Mouse (Mus musculus) midbrain, embryonic 11.5 days (tissue): ENCODE data around the gene Dars. TPM values are rescaled to one million over a fixed set of nuclear protein-coding genes. Genes with fewer than 3 reads are reported as not detected.

Experiments
- ATAC-seq: fragments of 200-750 bp; cut with Nextera tagmentation; 2 replicates; pipeline ENCODE4 v1.8.0; 2017; ENCODE audit warnings: moderate TSS enrichment, moderate library complexity; ENCODE audit not compliant: low FRiP score
- DNase-seq: peaks from one replicate; pipeline ENCODE4 v3.0.0; 2015; ENCODE audit warnings: low spot score; ENCODE audit errors: missing footprints
- H3K27ac ChIP-seq: fragments of 300-500 bp; sonication (generic); 2 replicates; pipeline ENCODE4 v1.5.1; 2014; ENCODE audit warnings: low read depth, low read length
- H3K27me3 ChIP-seq: fragments of 300-500 bp; sonication (generic); 2 replicates; pipeline ENCODE4 v1.6.1; 2014; ENCODE audit warnings: mild to moderate bottlenecking, low read length, moderate library complexity, mixed read lengths; ENCODE audit not compliant: control insufficient read depth, insufficient read depth
- H3K36me3 ChIP-seq: fragments of 300-500 bp; sonication (generic); 2 replicates; pipeline ENCODE4 v1.6.1; 2014; ENCODE audit warnings: mild to moderate bottlenecking, low read length, moderate library complexity, mixed read lengths; ENCODE audit not compliant: control insufficient read depth, insufficient read depth
- H3K4me1 ChIP-seq: fragments of 300-500 bp; sonication (generic); 2 replicates; pipeline ENCODE4 v1.6.1; 2014; ENCODE audit warnings: low read length; ENCODE audit not compliant: control insufficient read depth, insufficient read depth
- H3K4me2 ChIP-seq: fragments of 300-500 bp; sonication (generic); 2 replicates; pipeline ENCODE4 v1.6.1; 2014; ENCODE audit warnings: mild to moderate bottlenecking, moderate library complexity
- H3K4me3 ChIP-seq: fragments of 300-500 bp; sonication (generic); 2 replicates; pipeline ENCODE4 v1.5.1; 2014; ENCODE audit warnings: low read depth, low read length
- H3K9ac ChIP-seq: fragments of 300-500 bp; sonication (generic); 2 replicates; pipeline ENCODE4 v1.6.1; 2014; ENCODE audit warnings: low read length
- H3K9me3 ChIP-seq: fragments of 300-500 bp; sonication (generic); 2 replicates; pipeline ENCODE4 v1.6.1; 2016; ENCODE audit warnings: low read length; ENCODE audit not compliant: control insufficient read depth
- WGBS: fragments of 180-500 bp; shearing (Covaris S2); extraction: QIAGEN DNeasy Blood & Tissue Kit; methylation state at CpG from one replicate; pipeline ENCODE4 v1.1.7; 2014; 5-methylcytosine and 5-hydroxymethylcytosine counted together
- polyA plus RNA-seq: library from polyadenylated mRNA; unstranded; fragments of >200 nt; fragmentation: Nextera tagmentation; extraction: Ambion mirVana; gene quantifications from 2 replicates; pipeline ENCODE4 v1.2.1, GENCODE M21; 2014

Gene Dars
- polyA plus RNA-seq = 126 and 148 TPM in 2 replicates

DNA sequence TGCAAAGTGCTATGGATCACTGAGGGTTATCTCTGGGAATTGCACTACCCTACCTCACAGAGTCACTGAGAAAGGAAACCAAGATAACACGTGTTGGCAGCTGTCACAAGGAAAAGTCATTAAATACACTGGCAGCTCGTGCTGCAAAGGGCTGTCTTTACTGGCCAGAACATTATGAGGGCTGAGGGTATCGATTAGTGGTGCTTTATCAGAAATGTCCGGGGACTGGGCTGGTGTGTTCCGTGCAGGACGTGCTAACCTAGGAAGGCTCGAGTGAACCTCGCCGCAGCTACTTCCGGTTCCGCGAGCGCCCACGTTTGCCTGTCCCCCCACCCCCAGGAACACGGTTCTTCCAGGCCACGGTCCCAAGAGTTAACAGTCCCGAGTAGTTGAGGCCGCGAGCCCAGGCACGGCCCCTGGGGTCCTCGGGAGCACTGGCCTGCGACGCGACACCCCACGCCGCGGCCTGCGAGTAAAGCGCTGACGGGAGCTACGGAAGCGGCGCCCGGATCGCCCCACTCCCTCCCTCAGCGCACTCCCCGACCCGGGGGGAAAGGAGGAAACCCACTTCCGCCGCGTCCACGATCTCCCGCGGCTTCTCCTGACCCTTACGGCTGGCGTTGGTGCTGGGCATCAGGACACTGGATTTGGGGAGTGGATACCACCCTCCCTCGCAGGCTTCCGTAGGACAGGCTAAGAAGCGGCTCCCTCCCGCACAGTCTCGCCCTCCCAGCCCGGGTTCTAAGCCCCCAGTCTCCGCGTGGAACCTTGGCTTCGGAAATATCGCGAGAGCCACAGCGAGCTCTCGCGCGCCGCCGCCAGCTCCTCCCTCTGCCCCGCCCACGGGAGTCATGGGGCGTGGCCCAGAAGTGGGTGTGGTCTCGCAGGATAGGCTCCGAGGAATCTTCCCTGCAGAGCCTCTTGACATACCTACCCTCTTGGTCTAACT, at the start of gene Dars:
Dars (minus strand) TSS at position 785 of the 949 bp plus-strand sequence.
- WGBS = under 1% methylated on average over 65 of the region's 68 CpGs
- no peaks in the 10 kb centered on the region for H3K27me3 ChIP-seq
- H3K9me3 ChIP-seq = no peaks in the 10 kb centered on the region
- H3K4me3 ChIP-seq = peak within 1 kb of the TSS; percentile 78
- DNase-seq (peak; percentile 100), ATAC-seq (peak; percentile 91)
- peak within 1 kb of the TSS; percentile 84 for H3K27ac ChIP-seq
- H3K36me3 ChIP-seq = 0 out of 2 replicates have a peak, but pooled peaks cover 2% of the 10 kb centered on the region
- H3K4me1 ChIP-seq = no peaks in the 10 kb centered on the region
- H3K9ac ChIP-seq = peak within 1 kb of the TSS; percentile 96
- H3K4me2 ChIP-seq = peak within 1 kb of the TSS; percentile 73

DNA sequence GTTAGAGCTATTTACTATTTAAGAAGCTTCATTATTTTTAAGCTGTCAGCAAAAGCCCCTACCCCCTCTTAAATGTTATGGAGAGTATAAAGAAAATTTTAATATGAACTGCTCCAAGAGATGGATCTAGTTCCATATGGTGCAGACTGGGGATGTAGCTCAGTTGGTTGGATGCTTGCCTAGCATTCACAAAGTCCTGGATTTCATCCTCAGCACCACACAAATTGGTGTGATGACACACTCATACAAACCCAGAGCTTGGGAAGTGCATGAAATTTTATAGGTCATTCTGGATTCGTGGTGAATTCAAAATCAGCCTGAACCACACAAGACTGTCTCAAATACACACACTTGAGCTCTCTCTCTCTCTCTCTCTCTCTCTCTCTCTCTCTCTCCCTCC, 49.7 kb upstream of the Dars start:
- ATAC-seq (no peak), DNase-seq (no peak)
- Histone ChIP-seq H3K9ac (no peak overlapping the region), H3K4me2 (no peak overlapping the region), H3K4me3 (no peak overlapping the region), H3K36me3 (no peaks in the 10 kb centered on the region), H3K27me3 (no peaks in the 10 kb centered on the region), H3K9me3 (no peaks in the 10 kb centered on the region), H3K4me1 (peaks cover 5% of the 10 kb centered on the region; the same call in 1 of the 2 replicates), H3K27ac (no peak overlapping the region)
- 62% methylated on average over 1 of the region's 1 CpGs for WGBS

DNA sequence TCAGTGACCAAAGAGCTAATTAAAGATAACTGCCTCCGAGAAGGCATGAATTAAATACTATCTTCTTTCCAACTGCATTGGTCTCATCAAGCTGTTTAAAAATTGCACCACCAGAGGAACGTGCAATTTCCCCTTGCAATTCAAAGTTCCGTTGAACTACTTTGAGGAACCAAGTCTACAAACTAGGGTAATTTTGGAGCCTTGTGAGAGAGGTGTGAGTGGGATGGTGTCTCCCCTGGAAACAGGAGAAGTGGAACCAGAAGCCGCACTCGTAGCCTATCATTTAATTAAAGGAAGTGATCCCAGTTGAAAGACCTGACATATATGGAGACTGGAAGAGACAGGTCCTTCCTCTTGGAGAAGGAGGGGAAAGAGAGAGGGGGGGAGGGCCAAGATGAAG, 46.3 kb upstream of the Dars start:
- no peak overlapping the region for H3K4me2 ChIP-seq
- DNase-seq (no peak), ATAC-seq (no peak)
- H3K4me3 ChIP-seq = no peak overlapping the region
- no peaks in the 10 kb centered on the region for H3K4me1 ChIP-seq
- H3K9ac ChIP-seq = no peak overlapping the region
- no peaks in the 10 kb centered on the region for H3K9me3 ChIP-seq
- H3K27ac ChIP-seq = no peak overlapping the region
- 90% methylated on average over 5 of the region's 5 CpGs for WGBS
- H3K36me3 ChIP-seq = no peaks in the 10 kb centered on the region
- H3K27me3 ChIP-seq = no peaks in the 10 kb centered on the region

DNA sequence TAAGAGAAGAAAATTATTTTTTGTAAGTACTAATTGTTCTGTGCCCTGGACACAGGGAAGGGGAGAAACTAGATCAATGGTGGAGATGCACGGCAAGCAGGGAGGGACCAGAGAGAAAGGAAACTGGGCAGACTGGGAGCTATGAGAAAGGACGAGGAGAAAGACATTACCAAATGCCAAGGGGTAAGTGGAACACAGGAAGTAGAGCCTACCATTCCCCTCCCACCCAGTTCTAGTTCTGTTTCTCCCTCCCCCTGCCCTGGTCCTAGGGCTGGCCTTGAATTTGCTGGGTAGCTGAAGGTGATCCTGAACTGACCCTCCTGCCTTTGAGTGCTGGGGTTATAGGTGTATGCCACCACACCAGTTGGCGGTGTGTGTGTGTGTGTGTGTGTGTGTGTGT, 45.2 kb upstream of the Dars start:
- no peak overlapping the region for H3K4me2 ChIP-seq
- H3K4me3 ChIP-seq = no peak overlapping the region
- no peak overlapping the region for H3K27ac ChIP-seq
- no peaks in the 10 kb centered on the region for H3K27me3 ChIP-seq
- no peak overlapping the region for H3K9ac ChIP-seq
- no peak for DNase-seq
- H3K9me3 ChIP-seq = no peaks in the 10 kb centered on the region
- 71% methylated on average over 3 of the region's 3 CpGs for WGBS
- H3K36me3 ChIP-seq = no peaks in the 10 kb centered on the region
- H3K4me1 ChIP-seq = no peaks in the 10 kb centered on the region
- ATAC-seq = no peak

DNA sequence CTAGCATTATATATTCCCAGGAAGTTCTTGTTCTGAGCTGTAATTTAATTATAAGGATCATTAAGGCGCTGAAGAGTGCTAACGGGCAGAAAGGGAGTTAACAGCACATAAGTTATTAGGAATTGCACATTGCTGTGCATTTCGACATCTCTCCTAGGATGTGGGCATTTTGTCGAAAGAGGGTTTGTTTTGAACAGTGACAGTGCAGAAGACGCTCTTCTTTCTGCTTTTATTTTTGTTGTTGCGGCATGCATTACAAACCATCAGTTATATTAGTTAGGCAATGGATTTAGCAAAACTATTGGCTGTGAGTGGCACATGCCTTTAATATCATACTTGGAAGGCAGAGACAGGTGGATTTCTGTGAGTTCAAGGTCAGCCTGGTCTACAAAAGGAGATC, 43.6 kb upstream of the Dars start:
- DNase-seq = no peak
- no peak overlapping the region for H3K4me2 ChIP-seq
- no peak for ATAC-seq
- H3K9me3 ChIP-seq = no peaks in the 10 kb centered on the region
- no peak overlapping the region for H3K27ac ChIP-seq
- no peaks in the 10 kb centered on the region for H3K27me3 ChIP-seq
- WGBS = 94% methylated on average over 6 of the region's 6 CpGs
- no peak overlapping the region for H3K9ac ChIP-seq
- H3K36me3 ChIP-seq = no peaks in the 10 kb centered on the region
- no peaks in the 10 kb centered on the region for H3K4me1 ChIP-seq
- no peak overlapping the region for H3K4me3 ChIP-seq

DNA sequence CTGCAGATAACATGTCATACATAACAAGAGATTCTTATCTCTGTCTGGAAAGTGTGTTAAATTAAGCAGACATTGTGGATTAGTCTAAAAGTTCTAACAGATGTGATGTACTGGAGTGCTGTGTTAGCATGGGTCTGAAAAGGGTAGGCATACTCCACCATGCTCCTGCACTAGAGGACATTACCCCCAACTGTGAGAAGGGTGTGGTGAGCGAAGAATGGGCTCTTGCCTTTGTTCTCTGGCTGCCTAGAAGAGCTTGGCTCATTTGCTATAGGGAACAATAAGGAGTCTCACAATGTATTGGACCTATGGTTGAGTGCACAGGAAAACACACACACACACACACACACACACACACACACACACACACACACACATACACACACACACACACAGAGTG, 42.3 kb upstream of the Dars start:
- Histone ChIP-seq H3K36me3 (no peaks in the 10 kb centered on the region), H3K27ac (no peak overlapping the region), H3K9ac (no peak overlapping the region), H3K4me3 (no peak overlapping the region), H3K4me1 (no peaks in the 10 kb centered on the region), H3K27me3 (no peaks in the 10 kb centered on the region), H3K4me2 (no peak overlapping the region), H3K9me3 (no peaks in the 10 kb centered on the region)
- ATAC-seq (no peak), DNase-seq (no peak)
- 38% methylated on average over 1 of the region's 1 CpGs for WGBS

DNA sequence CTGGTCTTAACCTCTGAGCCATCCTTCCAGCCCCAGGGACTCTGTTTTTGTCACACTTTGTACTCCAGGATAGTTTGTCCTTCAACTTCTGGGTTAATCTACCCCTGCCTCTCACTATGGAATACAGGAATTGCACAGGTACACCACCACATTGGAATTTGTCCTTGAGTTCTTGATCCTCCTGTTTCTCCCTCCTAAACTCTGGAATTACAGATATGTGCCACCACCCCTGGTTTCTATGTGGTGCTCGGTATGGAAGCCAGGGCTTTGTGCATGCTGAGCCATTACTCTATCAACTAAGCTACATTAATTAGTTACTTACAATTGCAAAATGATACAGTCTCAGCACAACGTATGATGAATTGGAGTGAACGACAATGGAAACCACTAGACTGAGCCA, 41.8 kb upstream of the Dars start:
- Histone ChIP-seq H3K4me3 (no peak overlapping the region), H3K4me1 (no peaks in the 10 kb centered on the region), H3K27me3 (no peaks in the 10 kb centered on the region), H3K36me3 (no peaks in the 10 kb centered on the region), H3K9me3 (no peaks in the 10 kb centered on the region), H3K27ac (no peak overlapping the region), H3K9ac (no peak overlapping the region), H3K4me2 (no peak overlapping the region)
- WGBS = 80% methylated on average over 3 of the region's 3 CpGs
- DNase-seq (no peak), ATAC-seq (no peak)

DNA sequence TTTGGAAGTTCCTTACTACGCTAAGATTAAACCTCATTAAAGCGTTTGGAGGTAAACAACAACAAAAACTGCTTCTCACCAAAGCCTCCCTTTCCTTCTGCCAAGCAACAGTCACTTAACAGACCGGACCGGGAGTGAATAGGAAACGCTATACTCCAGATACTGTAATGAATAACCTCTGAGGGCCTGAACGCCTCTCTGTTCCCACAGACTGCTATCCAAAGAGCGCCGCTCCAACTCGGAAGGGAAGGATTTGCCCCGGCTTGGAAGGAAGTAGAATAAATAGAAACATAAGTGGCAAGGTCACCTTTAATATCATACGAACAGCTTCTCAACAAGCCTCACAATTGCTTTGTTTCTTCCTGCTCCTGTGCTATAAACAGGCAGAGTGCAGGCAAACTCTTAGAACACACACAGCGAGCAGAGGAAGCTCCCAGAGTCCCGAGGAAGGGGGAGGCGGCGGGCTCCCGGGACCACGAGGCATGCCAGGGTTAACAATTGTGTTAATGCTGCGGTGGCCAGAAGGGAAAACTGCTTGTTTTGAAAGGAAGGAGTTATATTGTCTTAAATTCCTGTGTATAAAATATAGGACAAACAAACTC, 39.8 kb upstream of the Dars start:
- H3K36me3 ChIP-seq = no peaks in the 10 kb centered on the region
- no peaks in the 10 kb centered on the region for H3K4me1 ChIP-seq
- WGBS = 59% methylated on average over 18 of the region's 18 CpGs
- DNase-seq (no peak), ATAC-seq (no peak)
- H3K4me3 ChIP-seq = no peak overlapping the region
- H3K9me3 ChIP-seq = no peaks in the 10 kb centered on the region
- H3K27ac ChIP-seq = no peak overlapping the region
- no peak overlapping the region; the same call in 1 of the 2 replicates for H3K9ac ChIP-seq
- H3K27me3 ChIP-seq = no peaks in the 10 kb centered on the region
- no peak overlapping the region for H3K4me2 ChIP-seq

DNA sequence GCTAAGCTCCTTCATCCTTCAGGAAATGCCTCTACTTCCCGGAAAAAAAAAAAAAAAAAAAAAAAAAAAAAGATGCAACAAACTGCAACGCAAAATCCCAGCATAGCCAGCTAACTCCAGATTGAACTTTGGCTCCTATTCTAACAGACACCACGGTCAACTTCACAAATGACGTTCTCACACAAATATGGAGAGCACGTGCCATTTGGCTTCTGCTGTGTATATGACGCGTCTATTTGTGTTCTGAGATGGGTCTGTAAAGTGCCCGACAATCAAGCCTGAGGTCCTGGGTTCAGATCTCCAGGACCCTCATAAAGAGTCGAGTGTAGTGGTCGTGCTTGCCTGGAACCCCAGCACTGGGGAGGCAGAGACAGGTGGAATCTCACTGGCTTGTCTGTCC, 39.1 kb upstream of the Dars start:
- Histone ChIP-seq H3K4me2 (no peak overlapping the region), H3K36me3 (no peaks in the 10 kb centered on the region), H3K27me3 (no peaks in the 10 kb centered on the region), H3K27ac (no peak overlapping the region), H3K9ac (no peak overlapping the region), H3K4me1 (no peaks in the 10 kb centered on the region), H3K9me3 (no peaks in the 10 kb centered on the region), H3K4me3 (no peak overlapping the region)
- no peak for ATAC-seq
- DNase-seq = no peak
- 92% methylated on average over 10 of the region's 10 CpGs for WGBS
